Mouse (Mus musculus): ENCODE results near the gene Washc2. TPM values are rescaled to one million over a fixed set of nuclear protein-coding genes. Genes with fewer than 3 reads are reported as not detected.

Gene Washc2
- polyA plus RNA-seq, 2 experiments from 2014 or later: 42.7 to 48.4 TPM

DNA sequence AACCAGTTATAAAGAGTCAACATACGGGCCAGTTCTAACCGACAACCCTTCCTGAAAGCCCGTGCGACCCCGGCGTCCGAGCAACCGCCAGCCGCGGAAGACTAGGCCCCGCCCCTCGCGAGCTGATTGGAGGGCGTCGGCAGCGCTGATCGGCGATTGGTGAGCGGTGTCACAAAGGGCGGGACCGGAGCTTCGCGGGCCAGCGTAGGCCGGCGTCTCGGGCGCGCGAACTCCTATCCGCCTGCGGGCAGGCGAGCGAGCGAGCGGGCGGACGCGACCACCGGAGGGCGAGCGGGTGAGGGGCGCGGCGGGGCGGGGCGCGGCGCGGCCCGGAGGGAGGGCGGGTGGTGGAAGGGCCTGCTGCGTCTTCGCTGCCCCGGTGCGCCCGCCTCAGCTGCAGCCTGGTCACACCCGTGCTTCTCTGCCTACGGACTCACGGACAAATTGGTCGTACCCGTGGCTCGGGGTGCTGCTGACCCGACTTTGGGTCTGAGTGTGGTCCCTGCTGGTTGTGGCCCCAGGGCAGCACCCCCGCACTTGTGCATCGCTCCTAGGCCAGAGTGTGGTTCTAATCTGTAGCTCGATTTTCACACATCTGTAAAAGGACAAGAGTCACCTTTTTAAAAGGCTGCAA lies 56.3 kb downstream of the Washc2 start, which contains the start of gene Zfand4:
Gene Zfand4, plus strand, starts transcription at position 205 of the 634 bp plus-strand sequence.
- ATAC-seq: peak; percentile 96

DNA sequence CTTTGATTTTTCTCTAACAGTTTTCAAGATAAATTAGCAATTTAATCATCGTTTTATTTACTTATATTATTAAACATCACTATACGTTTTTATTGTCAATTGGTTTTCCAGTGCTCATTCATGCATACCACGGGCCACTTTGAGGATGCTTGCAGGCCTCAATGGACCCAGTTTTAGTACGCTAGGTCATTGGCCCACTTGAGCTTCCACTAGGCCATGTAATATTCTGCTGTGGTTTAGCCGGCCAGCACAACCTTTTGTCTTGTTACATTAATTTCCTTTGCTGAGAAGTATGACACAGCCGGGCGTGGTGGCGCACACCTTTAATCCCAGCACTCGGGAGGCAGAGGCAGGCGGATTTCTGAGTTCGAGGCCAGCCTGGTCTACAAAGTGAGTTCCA lies 57.0 kb downstream of the Washc2 start:
- no peak for ATAC-seq

DNA sequence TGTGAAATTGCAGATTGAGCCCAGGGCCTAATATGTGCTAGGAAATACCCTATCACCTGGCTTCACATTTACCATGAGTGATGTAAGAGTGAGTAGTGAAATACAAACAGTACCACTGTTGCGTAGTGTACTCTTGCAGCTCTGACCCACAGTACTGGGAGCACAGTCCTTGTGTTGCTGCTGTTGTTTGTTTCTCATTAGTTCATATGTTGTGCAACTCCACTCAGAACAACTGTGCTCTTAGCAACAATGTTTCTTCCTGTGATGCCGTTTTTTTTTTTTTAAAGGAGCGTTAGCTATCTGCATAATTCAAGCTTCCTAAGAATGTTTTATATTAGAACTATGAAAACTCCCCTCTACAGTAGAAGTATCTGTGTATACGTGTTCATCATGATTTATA lies 57.8 kb downstream of the Washc2 start:
- no peak for ATAC-seq

DNA sequence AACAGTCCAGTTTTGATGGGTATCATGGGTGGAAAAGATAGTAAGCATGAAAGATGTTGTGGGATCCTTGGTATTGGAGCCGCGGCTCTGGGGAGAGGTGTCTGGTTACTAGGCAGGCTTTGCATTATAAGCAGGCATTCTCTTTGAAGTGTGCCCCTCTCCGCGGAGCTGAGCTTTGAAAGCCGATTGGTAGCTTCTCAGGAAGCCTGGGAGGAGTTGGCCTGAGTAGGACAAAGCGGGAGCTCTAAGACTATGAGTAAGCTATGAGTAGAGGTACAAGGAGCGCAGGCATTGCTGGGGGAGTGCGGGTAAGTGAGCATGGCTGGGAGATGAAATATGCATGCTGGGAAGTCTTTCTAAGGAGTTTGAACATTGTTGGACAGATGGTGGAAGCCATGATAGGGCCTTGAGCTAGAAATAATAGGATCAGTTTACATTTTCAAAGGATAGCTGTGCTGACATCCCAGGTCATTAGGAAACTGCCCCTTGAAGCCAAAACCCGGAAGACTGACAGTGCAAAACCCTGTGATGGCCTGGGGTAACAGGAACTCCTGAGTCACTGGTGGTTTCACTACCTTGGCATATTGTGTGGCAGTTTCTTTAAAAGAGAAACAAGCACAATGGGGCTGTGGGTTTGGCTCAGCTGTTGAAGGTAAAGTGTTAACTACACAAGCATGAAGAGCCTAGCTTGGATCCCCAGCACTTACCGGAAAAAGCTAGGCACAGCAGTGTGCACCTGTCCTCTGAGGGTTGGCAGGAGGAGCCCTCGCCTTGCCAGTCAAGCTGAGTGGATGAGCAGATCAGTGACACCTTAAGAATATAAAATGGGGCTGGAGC lies 58.7 kb downstream of the Washc2 start:
- ATAC-seq: no peak

DNA sequence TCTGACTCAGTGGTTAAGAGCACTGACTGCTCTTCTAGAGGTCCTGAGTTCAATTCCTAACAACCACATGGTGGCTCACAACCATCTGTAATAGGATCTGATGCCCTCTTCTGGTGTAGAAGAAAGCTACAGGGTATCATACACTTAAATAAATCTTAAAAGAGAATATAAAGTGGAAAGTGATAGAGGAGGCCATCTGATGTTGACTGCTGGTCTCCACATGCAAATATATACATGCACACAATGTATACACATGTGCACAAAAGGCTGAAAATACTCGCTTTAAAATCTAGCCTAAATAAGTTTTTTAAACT lies 59.2 kb downstream of the Washc2 start:
- no peak for ATAC-seq

- ATAC-seq: no peak
Measured at GRCm38 (mm10) chr6:116275695-116276094, 67.9 kb downstream of the Washc2 start.

DNA sequence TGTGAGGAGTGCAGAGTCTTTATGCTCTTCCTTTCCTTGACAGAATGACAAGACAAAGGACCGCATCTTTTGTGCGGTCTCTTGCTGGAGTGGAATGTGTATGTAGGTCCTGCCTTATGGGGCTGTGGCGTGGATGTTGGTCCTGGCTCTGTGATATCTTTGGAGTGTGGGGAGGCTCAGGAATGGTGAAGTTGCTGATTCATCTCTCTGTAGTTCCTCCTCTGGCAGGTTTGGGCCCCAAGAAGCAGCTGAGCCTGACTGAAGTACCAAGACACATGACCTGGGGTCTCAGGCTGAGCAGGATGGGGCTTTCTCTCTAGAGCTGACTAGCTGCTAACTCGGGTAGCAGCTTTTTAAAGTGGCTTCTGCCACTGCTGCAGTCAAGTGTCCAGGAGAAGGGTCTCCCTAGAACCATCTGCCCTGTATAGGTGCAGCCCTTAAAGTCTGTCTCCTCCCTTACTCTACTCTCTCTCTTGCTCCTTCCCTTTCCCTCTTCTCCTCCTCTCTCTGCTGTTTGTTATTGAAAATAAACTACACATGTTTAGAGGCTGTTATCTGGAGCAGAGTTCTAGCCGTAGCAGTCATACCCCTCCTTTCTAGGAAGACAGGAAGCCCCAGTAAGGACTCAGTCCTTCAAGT lies 71.0 kb downstream of the Washc2 start:
- no peak for ATAC-seq

- ATAC-seq: no peak
Measured at GRCm38 (mm10) chr6:116281014-116281413, 73.2 kb downstream of the Washc2 start.

DNA sequence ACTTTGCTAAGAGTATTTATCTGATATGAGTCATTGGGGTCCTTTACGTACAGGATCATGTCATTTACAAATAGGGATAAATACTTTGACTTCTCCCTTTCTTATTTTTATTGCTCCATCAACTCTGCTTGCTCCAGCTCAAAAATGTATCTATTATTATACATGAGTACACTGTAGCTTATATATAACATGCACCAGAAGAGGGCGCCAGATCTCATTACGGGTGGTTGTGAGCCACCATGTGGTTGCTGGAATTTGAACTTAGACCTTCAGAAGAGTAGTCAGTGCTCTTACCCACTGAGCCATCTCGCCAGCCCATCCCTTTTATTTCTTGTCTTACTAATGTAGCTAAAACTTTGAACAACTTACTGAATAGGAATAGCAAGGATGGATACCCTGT lies 74.7 kb downstream of the Washc2 start:
- no peak for ATAC-seq

DNA sequence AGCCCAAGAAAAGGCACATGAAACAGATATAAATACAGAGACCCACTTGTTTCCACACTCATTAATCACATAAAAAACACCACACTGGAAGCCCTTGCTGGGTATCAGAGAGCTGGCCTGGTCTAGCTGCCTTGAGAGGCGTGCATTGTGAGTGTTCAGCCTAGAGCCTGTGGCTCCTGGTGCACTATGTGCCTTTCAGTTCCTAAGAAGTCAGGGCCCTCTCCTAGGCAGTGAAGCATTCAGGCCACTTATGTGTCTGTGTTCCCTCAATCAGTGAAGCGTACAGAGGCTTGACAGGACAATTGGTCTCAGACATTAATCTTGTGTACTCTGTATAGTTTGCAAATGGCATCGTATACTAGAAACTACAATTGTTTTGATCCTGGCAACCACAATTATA lies 75.4 kb downstream of the Washc2 start:
- no peak for ATAC-seq

GRCm38 (mm10) chr6:116286321-116286720 lies 78.5 kb downstream of the Washc2 start:
- ATAC-seq: no peak

- ATAC-seq: no peak
Measured at GRCm38 (mm10) chr6:116286870-116287575, 79.2 kb downstream of the Washc2 start.

DNA sequence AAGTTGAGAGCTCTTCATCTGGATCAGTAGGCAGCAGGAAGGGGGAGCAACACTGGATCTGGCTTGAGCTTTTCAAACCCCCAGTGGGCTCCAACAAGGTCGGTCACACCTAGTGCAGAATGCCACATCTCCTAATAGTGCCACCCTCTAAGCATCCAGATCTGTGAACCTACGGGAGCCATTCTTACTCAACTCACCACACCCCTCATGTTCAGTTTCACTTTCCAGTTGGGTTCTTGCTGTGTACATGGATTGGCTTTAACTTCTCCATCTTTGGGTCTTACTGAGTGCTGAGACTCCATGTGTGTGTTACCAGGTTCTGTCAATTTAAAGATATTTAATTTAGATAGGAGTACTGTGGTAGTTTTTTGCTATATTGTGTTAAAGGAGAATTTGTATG lies 103.6 kb downstream of the Washc2 start:
- no peak for ATAC-seq

Other genes with a start within 250 kb of the Washc2 start
- gene Plxnd1, start 213.0 kb upstream of the Washc2 start, polyA plus RNA-seq (2017; shearing (Covaris generic)): 10 to 100 TPM; 10.6 to 10.8 TPM
- 10 to 100 TPM; 19.3 to 22.7 TPM for gene Tmcc1, start 14.6 kb upstream of the Washc2 start, polyA plus RNA-seq (2017; shearing (Covaris generic))
- gene Zfand4, start 56.2 kb downstream of the Washc2 start, polyA plus RNA-seq (2017; shearing (Covaris generic)): 1 to 10 TPM; 1.9 to 2.4 TPM
- under 1 TPM; 0.13 to 0.40 TPM for gene March8, start 130.0 kb downstream of the Washc2 start, polyA plus RNA-seq (2017; shearing (Covaris generic))

All from activated CD4-positive, CD25-positive, alpha-beta regulatory T cell, adult 4 months (primary cell).